Mouse (Mus musculus) cerebellum, adult 2 months (tissue): Measurements from ENCODE around the gene Arsg.

ENCODE experiments used
- CTCF ChIP-seq: fragments of 200-500 bp; IDR thresholded peaks from 2 replicates; pipeline ENCODE4 v1.5.1; 2011; ENCODE audit warnings: low read depth, mild to moderate bottlenecking, control low read depth, low read length, moderate library complexity, borderline replicate concordance; ENCODE audit not compliant: insufficient read depth
- POLR2A ChIP-seq: fragments of 200-500 bp; IDR thresholded peaks from 2 replicates; pipeline ENCODE4 v1.6.1; 2011; ENCODE audit warnings: low read length, control low read depth, borderline replicate concordance; ENCODE audit not compliant: insufficient read depth

DNA sequence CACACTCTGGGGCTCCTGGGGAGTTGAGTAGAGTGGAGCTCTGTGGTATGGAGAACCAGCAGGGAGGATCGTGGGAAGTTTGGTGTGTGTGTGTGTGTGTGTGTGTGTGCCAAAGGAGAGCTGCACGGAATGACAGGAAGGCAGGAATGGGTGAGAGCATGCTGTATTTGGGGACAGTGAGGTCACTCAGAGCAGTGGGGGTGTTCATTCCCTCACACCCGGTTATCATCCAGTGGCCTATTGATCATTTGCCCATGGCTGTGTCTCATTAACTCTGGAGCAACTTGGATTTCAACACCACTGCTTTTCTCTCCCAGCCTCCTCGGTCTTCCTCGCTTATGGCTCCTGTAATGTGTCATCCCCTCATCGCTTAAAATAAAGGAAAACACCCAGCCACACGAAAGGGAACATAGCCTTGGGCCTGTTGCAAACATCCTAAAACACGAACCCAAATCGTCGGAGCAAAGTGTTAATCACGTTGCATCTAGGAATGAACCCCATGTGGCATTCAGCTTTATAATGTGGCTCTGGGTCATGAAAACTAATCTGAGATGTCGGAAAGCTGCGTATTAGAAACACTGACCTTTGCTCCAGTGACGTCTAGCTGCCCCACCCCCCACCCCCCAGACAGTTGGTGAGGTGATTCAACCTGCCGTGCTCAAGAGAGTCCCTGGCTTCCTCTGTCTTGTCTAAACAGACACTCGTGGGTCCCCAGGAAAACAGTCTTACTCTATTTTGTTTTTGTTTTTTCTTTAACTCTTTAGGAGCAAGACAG, 4.6 kb downstream of the Arsg start:
- TF ChIP-seq POLR2A (no peak), CTCF (no peak)
